Mouse (Mus musculus): ENCODE measurements around the gene Gnb1l.
"Not testable (repeated sequence)": the region's sequence is repeated elsewhere in the genome, so short reads cannot be mapped to it uniquely, and the experiment has no call there.

The Gnb1l gene

DNA sequence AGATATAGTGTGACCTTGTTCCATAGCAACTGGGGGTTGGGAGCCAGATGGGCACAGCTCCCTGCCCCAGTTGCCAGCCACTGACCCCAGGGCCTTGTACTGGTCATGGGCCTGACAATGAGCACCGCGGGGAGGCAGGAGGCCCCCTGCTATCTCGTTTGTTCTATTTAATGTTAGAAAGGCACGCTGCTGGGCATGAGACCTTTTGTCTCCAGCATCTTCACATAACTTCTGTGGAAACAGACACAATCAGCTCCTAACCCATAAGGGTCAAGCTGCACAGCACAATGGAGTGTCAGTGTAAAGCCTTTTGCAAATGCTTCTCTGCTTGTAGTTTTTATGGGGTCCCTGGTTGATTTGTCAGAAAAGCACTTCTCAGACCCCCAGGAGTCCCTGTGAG, 14.1 kb upstream of the Gnb1l start:
- DNase-seq, result no peak

DNA sequence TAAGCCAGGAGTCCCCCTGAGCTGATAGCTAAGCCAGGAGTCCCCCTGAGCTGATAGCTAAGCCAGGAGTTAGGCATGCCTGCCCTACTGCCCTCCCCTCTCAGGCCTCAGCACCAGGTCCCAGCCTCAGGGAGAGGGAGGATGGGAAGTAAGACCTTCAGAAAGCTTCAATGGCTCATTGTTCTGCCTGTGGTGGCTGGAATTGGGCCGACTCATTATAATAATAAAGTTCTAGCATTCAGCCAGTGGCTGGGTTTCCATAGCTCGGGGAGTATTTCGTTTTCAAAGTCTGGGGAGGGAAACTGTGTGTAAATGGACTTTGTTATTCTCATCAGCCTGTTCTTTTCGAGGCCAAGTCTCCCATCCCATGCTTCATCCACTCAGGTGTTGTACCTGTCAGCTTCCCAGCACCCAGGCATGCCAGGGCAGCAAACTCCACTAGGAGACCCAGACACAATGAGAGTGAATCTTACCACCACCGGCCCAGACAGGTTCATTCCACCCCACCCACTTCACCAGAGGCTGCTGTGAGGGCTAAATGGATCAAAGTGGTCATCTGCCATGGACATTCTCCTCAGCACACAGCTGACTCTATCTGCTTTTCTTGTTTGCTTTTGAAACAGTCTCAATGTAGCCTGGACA, 13.6 kb upstream of the Gnb1l start:
- DNase-seq, result no peak

DNA sequence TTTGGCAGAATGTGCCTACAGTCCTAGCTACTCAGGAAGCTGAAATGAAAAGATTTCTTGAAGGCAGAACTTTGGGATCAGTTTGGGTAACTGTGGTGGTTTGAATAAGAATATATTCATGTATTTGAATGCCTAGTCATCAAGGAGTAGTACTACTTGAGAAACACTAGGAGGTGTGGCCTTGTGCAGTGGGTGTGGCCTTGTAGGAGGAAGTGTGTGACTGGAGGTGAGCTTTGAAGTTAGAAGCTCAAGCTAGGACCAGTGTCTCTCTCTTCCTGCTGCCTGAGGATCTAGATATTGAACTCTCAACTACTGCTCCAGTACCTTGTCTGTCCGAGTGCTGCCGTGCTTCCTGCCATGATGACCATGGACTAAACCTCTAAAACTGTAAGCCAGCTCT, 12.4 kb upstream of the Gnb1l start:
- no peak for DNase-seq

DNA sequence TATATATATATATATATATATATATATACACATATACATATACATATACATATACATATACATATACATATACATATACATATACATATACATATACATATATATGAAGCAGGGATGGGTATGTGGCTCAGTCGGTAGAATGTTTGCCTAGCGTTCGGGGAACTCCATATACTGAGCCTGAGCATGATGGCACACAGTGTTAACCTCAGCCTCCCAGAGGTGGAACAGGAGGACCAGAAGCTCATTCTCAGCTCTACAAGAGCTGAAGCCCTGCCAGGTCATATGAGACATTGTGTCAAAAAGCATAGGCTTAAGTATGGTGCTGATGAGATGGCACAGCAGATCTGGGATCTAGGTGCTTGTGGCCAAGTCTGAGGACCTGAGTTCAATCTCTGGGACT, 8.2 kb upstream of the Gnb1l start:
- DNase-seq, result no peak

DNA sequence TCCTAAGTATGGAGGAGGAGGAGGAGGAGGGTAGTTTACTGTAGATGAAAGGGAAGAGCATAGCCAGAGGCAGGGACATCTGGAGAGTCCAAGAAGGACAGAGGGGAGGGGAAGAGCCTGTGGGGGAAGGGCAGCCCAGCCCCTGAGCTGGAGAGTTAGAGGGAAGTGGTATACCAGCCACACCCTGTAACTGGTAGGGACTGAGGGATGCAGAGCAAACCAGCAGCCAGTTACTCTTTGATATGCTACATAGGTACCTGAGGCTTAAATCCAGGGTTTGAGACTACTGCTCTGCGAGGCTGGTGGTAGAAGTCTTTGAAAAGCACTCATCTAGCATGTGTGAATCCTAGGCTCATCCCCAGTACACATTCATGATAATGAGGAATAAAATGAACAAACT, 7.6 kb upstream of the Gnb1l start:
- DNase-seq, result no peak

- DNase-seq, result peak; percentile 56 to 69
Measured at GRCm38 (mm10) chr16:18497865-18498515, 523 bp upstream of the Gnb1l start.

- no peak for DNase-seq
Measured at GRCm38 (mm10) chr16:18498996-18499395, 483 bp downstream of the Gnb1l start.

- DNase-seq, result peak in 1 of 2 experiments; percentile 30
Measured at GRCm38 (mm10) chr16:18501531-18501930, 3.0 kb downstream of the Gnb1l start.

DNA sequence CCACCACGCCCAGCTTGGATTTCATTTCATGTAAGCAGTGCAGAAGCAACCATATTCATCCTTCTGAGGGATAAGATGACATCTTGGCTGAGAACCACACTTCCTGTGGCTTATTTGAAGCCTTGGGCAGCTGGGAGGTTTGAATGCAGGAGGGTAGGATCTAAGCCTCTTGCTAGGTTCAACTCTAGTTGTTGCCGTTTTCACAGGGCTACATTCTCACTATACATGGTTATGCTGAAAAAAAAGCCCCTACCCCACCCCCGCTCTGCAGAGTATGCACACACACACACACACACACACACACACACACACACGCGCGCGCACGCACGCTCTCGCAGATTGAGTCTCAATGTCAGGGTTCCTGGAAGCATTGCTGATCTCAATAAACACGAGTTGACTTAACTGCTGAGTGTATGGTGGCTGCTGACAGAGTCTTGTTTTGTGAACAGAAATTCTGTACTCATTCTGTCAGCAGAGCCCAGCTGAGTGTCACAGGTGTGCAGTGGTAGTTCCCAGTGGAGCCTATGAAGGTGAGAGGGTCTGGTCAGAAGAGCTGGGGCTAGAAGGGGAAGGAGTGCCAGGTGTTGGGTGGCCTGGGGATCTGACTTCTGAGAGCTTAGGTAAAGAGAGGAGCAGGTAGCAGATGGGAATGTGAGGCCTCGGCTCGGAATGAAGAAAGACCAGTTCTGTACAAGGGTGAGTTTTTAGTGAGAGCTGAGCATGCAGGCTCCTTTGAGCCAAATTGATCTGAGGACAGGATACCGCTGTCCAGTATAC, 5.2 kb downstream of the Gnb1l start:
- peak; percentile 27 to 58 for DNase-seq

- no peak for DNase-seq
Measured at GRCm38 (mm10) chr16:18506524-18507199, 8.1 kb downstream of the Gnb1l start.

DNA sequence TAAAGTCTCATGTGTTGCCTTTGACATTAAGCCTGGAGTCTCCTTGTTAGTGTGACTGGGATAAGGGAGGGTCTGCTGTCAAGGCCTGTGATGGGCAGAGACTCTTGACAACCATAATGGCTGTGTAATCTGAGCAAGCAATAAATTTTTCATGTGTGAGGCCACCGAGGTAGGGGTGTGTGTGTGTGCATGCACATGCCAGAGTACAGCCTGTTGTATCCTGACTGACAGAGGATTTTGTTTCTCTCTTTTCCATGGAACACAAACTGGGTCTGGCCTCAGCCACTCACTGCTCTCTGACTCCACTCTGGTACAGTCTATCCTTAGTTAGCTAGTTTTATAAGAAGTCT, 8.7 kb downstream of the Gnb1l start:
- DNase-seq, result no peak

GRCm38 (mm10) chr16:18511741-18512140, 13.2 kb downstream of the Gnb1l start:
- no peak for DNase-seq

DNA sequence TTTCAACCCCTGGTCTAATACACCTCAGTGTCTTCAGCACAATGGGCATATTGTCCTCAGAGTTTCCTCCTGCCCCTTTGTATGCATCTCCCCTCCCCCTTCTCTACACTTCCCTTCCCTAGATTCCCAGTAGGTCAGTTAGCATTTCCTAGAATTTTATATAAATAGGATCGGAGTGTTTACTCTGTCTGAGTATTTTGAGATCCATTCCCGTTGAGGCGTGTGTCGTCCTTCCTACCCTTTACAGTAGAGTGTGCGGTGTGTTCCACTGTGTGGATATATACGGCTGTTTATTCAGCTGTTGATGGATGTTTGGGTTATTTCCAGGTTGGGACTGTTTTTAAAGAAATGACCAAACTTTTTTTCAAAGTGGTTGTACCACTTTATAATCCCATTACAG, 15.0 kb downstream of the Gnb1l start:
- no peak for DNase-seq

DNA sequence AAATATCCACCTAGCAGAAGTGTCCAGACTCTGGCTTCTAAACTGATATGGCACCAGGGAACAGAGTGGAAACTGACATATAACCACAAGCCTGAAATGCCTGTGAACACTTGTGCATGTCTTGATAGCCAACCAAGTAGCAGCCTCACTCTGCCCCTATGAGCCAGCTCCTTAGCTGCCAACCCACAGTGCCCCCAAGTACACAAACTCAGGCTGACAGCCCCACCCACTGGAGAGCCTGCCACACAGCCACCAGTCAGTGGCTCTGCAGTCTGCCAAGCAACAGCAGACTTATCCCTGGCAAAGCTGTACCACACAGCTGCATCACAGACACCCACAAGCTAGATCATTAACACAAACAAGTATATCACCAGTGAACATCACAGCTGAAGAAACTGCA, 19.6 kb downstream of the Gnb1l start:
- DNase-seq, result peak; percentile 50 to 52

DNA sequence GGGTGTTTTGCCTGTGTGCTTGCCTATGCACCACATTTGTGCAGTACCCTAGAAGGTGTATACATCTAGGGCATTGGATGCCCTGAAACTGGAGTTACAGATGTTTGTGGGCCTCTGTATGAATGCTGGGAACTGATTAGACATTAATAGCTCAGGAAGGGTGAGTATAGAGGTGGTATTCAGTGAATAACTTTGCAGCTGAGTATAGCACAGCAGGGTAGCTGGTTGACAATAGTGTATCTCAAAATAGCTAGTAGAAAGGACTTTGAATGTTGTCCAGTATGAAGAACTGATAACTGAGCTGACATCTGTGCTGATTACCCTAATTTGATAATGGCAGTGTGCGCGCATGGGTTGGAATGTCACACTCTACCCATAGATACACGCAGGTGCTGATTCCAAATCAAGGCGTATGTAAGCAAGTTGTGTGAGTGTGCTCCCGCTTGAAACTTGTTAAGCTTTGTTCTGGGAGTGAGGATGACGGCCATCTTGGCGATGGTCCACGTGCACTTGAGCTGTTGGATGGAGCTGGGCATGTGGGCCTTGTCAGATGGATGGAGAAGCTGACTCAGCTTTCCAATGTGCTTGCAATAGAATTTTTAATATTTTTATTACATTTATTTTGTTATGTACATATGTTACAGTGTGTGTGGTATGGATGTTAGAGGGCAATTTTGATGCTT, 25.2 kb downstream of the Gnb1l start:
- no peak for DNase-seq

DNA sequence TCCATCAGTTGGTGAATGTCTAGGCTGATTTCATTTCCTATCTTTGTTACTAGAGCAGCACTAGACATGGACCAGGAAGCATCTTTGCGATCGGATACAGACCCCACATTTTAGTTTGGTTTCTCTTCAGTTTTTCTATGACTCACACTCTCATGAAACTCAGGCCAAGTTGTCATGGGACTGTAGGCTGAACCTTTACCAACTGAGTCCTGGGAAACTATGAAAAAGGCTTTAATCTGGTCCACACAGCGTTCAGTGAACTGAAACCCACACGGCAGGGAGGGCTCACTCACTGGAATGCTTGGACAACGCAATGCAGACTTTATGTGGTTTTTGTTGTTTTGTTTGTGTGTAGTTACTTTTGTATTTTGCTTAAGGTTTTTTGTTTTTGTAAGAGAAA, 30.1 kb downstream of the Gnb1l start:
- no peak for DNase-seq

GRCm38 (mm10) chr16:18533061-18533460, 34.5 kb downstream of the Gnb1l start:
- DNase-seq, result not testable (repeated sequence)

- DNase-seq, result no peak
Measured at GRCm38 (mm10) chr16:18537407-18537990, 39.0 kb downstream of the Gnb1l start.

- no peak for DNase-seq
Measured at GRCm38 (mm10) chr16:18539281-18539680, 40.8 kb downstream of the Gnb1l start.

DNA sequence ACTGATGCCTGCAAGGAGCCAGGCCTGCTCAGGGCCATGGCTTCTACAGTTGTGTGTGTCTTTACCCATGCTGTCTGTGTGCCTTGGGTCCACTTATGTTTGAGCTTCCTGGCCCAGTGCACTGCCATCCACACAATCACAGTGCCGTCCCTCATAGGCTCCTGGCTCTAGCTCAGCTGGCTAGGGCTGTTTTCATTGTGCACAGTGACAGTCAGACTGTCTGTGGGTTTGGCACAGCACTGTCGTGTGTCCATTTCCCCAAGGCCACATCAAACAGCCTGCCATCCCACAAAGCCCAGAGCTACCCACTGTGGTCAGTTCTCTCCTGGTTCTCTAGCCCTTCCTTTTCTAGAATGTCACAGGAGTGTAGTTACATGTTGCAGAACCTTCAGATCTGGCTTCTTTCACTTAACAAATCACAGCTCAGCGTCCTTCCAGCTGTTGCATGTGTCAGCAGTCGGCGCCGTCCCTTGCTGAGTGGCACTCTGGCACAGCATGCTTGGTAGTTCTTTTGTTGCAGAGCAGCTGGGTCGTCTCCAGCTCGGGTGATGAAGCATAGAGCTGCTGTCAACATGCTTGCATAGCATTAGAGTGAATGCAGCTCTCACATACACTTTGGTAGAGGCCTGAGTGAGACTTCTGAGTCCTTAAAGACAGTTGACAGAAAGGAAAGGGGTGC, 44.8 kb downstream of the Gnb1l start:
- no peak for DNase-seq

GRCm38 (mm10) chr16:18547891-18548290, 49.4 kb downstream of the Gnb1l start:
- DNase-seq, result no peak

- DNase-seq, result no peak
Measured at GRCm38 (mm10) chr16:18551604-18552003, 53.1 kb downstream of the Gnb1l start.

Data from thymus, adult 18-20 months (tissue).